Mouse (Mus musculus) kidney, embryonic 15.5 days (tissue): ENCODE measurements around the gene Arhgap17. TPM values are rescaled to one million over a fixed set of nuclear protein-coding genes. Genes with fewer than 3 reads are reported as not detected.

Experiments
- polyA plus RNA-seq: library from polyadenylated mRNA; unstranded; fragments of >200 nt; fragmentation: Nextera tagmentation; extraction: Ambion mirVana; gene quantifications from 2 replicates; pipeline ENCODE4 v1.2.1, GENCODE M21; 2015

The Arhgap17 gene
- polyA plus RNA-seq, 1 experiment from 2014 or later = 25.2 TPM

Other genes with a start within 250 kb of the Arhgap17 start
- gene Tnrc6a, start 246.0 kb downstream of the Arhgap17 start, polyA plus RNA-seq = 52.3 and 57.0 TPM in 2 replicates
- 2.5 and 3.1 TPM in 2 replicates for gene Slc5a11, start 155.1 kb downstream of the Arhgap17 start, polyA plus RNA-seq
- gene Lcmt1, start 131 bp downstream of the Arhgap17 start, polyA plus RNA-seq = 54.5 and 54.9 TPM in 2 replicates
- gene Aqp8, start 92.4 kb upstream of the Arhgap17 start, polyA plus RNA-seq = 0.48 TPM in 1 of 2 replicates, not detected in the other
- gene Zkscan2, start 130.5 kb upstream of the Arhgap17 start, polyA plus RNA-seq = 2.3 and 3.3 TPM in 2 replicates